Mouse (Mus musculus): ENCODE results near the gene Fancg.

- no peak for TF ChIP-seq BHLHE40 (IDR thresholded peaks at IDR 0.05; ENCODE audit: borderline replicate concordance, low read depth, low read length)
- no peak for TF ChIP-seq POLR2A (IDR thresholded peaks at IDR 0.05; ENCODE audit: control insufficient read depth in 1 of 2, insufficient read depth in 1 of 2, low read depth in 1 of 2, low read length in 2 of 2, poor library complexity in 1 of 2)
- no peak for TF ChIP-seq SIN3A (IDR thresholded peaks at IDR 0.05; ENCODE audit: low read length)
- TF ChIP-seq CTCF (IDR thresholded peaks at IDR 0.05 in 2 of 3, conservative IDR thresholded peaks at IDR 0.05 in 1 of 3; ENCODE audit: control insufficient read depth in 1 of 3, insufficient read depth in 1 of 3, low read depth in 2 of 3, low read length in 3 of 3, poor library complexity in 1 of 3, severe bottlenecking in 1 of 3): no peak
- no peak for TF ChIP-seq EP300 (IDR thresholded peaks at IDR 0.05; ENCODE audit: low read depth in 1 of 2, low read length in 2 of 2)
- TF ChIP-seq CHD1 (IDR thresholded peaks at IDR 0.05; ENCODE audit: low read depth, low read length): no peak
- TF ChIP-seq GABPA (IDR thresholded peaks at IDR 0.05; ENCODE audit: low read depth, low read length): no peak
- TF ChIP-seq MAX (IDR thresholded peaks at IDR 0.05; ENCODE audit: low read length): no peak
- TF ChIP-seq ETS1 (IDR thresholded peaks at IDR 0.05; ENCODE audit: low read depth, low read length): no peak
These were observed 8.9 kb upstream of the Fancg start for GRCm38 (mm10) chr4:43019176-43019575.
